Mouse (Mus musculus): Measurements from ENCODE around the gene Ncoa4.

GRCm38 (mm10) chr14:32190627-32191391 is 31.1 kb downstream of the Ncoa4 start:
- TF ChIP-seq CTCF (IDR thresholded peaks at IDR 0.05; ENCODE audit: borderline replicate concordance, extremely low read depth, insufficient read depth, insufficient read length): no peak
- TF ChIP-seq POLR2A (IDR thresholded peaks at IDR 0.05; ENCODE audit: borderline replicate concordance, extremely low read depth, insufficient read depth, insufficient read length, poor library complexity, severe bottlenecking): no peak
